Mouse (Mus musculus) CH12.LX (cell line): ENCODE measurements around the gene Rcor2. TPM values are rescaled to one million over a fixed set of nuclear protein-coding genes. Genes with fewer than 3 reads are reported as not detected.

Source experiments
- DNase-seq: peaks from one replicate; pipeline ENCODE4 v3.0.0-alpha.2; 2013; ENCODE audit errors: extremely low read depth
- H3K27ac ChIP-seq: 2 replicates; pipeline ENCODE4 v1.5.1; 2012; ENCODE audit warnings: low read depth, mild to moderate bottlenecking, control low read depth, moderate library complexity; ENCODE audit not compliant: insufficient read depth
- H3K27me3 ChIP-seq: replicated peaks from 2 replicates; pipeline ENCODE3; 2012; ENCODE audit warnings: inconsistent platforms
- H3K36me3 ChIP-seq, 2 experiments: replicated peaks in 1 of 2; 2 replicates each; pipeline versions ENCODE3 to v1.6.1; 2012; ENCODE audit warnings: inconsistent platforms in 1 of 2, low read length in 1 of 2, mild to moderate bottlenecking in 1 of 2, mixed read lengths in 1 of 2, moderate library complexity in 1 of 2; ENCODE audit not compliant: control insufficient read depth in 1 of 2, insufficient read depth in 1 of 2
- H3K4me1 ChIP-seq, 2 experiments: 2 replicates each; pipeline ENCODE4 v1.6.1; 2012; ENCODE audit warnings: inconsistent platforms in 1 of 2, moderate library complexity in 1 of 2; ENCODE audit not compliant: insufficient read depth in 2 of 2, control insufficient read depth in 1 of 2
- H3K4me2 ChIP-seq: 2 replicates; pipeline ENCODE4 v1.6.1; 2012; ENCODE audit warnings: low read depth, mild to moderate bottlenecking, control low read depth; ENCODE audit not compliant: poor library complexity, insufficient read depth, severe bottlenecking
- H3K4me3 ChIP-seq, 3 experiments: fragments of 150-350 bp in 1 of 3; sonication (generic) in 1 of 3; replicated peaks in 1 of 3; 2 replicates each; pipeline versions ENCODE3 to v1.5.1; 2011 to 2012; ENCODE audit warnings: low read depth in 2 of 3, low read length in 2 of 3, mild to moderate bottlenecking in 2 of 3, moderate library complexity in 2 of 3, control low read depth in 1 of 3, improper control_type of control experiment in 1 of 3, inconsistent platforms in 1 of 3, mixed read lengths in 1 of 3; ENCODE audit not compliant: poor library complexity in 1 of 3
- H3K79me2 ChIP-seq: replicated peaks from 2 replicates; pipeline ENCODE4 v1.6.1; 2012; ENCODE audit warnings: mild to moderate bottlenecking, moderate library complexity; ENCODE audit not compliant: control insufficient read depth, poor library complexity, insufficient read depth, severe bottlenecking; ENCODE audit errors: extremely low read depth
- H3K9ac ChIP-seq: 2 replicates; pipeline ENCODE4 v1.6.1; 2012; ENCODE audit warnings: low read depth, mild to moderate bottlenecking, control low read depth, moderate library complexity; ENCODE audit not compliant: insufficient read depth
- H3K9me3 ChIP-seq: replicated peaks from 2 replicates; pipeline ENCODE3; 2012; ENCODE audit warnings: low read length, inconsistent platforms, mixed read lengths
- CHD2 ChIP-seq: IDR thresholded peaks from 2 replicates; pipeline ENCODE4 v1.6.1; 2011; ENCODE audit warnings: low read length, improper control_type of control experiment
- E2F4 ChIP-seq: IDR thresholded peaks from 2 replicates; pipeline ENCODE4 v1.6.1; 2011; ENCODE audit warnings: low read depth, low read length, improper control_type of control experiment; ENCODE audit not compliant: insufficient replicate concordance
- ETS1 ChIP-seq: conservative IDR thresholded peaks from 2 replicates; pipeline ENCODE4 v1.6.1; 2012; ENCODE audit warnings: low read depth, mild to moderate bottlenecking, inconsistent platforms, low read length, improper control_type of control experiment, moderate library complexity
- GABPA ChIP-seq: IDR thresholded peaks from 2 replicates; pipeline ENCODE4 v1.6.1; 2012; ENCODE audit warnings: low read depth, low read length, improper control_type of control experiment, inconsistent platforms; ENCODE audit not compliant: insufficient replicate concordance
- HCFC1 ChIP-seq: IDR thresholded peaks from 2 replicates; pipeline ENCODE4 v1.6.1; 2012; ENCODE audit warnings: low read depth, mild to moderate bottlenecking, inconsistent platforms, low read length, improper control_type of control experiment
- IRF4 ChIP-seq: IDR thresholded peaks from 2 replicates; pipeline ENCODE4 v1.6.1; 2014; ENCODE audit warnings: low read depth, mild to moderate bottlenecking, inconsistent platforms, low read length, improper control_type of control experiment
- MAFK ChIP-seq: IDR thresholded peaks from 2 replicates; pipeline ENCODE4 v1.6.1; 2011; ENCODE audit warnings: low read length, improper control_type of control experiment; ENCODE audit not compliant: insufficient replicate concordance
- MYC ChIP-seq: IDR thresholded peaks from 2 replicates; pipeline ENCODE4 v1.6.1; 2011; ENCODE audit warnings: low read depth, mild to moderate bottlenecking, improper control_type of control experiment, low read length
- NELFE ChIP-seq: IDR thresholded peaks from 2 replicates; pipeline ENCODE4 v1.6.1; 2011; ENCODE audit warnings: low read depth, low read length, improper control_type of control experiment
- SIN3A ChIP-seq: IDR thresholded peaks from 2 replicates; pipeline ENCODE4 v1.6.1; 2012; ENCODE audit warnings: low read length, improper control_type of control experiment, inconsistent platforms
- SMC3 ChIP-seq: IDR thresholded peaks from 2 replicates; pipeline ENCODE4 v1.6.1; 2011; ENCODE audit warnings: low read depth, low read length, improper control_type of control experiment
- TBP ChIP-seq: conservative IDR thresholded peaks from 2 replicates; pipeline ENCODE4 v1.6.1; 2011; ENCODE audit warnings: low read depth, low read length, improper control_type of control experiment
- USF2 ChIP-seq: conservative IDR thresholded peaks from 2 replicates; pipeline ENCODE4 v1.6.1; 2011; ENCODE audit warnings: low read depth, low read length, improper control_type of control experiment
- ZC3H11A ChIP-seq: IDR thresholded peaks from 2 replicates; pipeline ENCODE4 v1.6.1; 2012; ENCODE audit warnings: low read depth, mild to moderate bottlenecking, inconsistent platforms, low read length, improper control_type of control experiment
- dilution Hi-C: fragments of 300-500 bp; cut with MboI; formaldehyde crosslinking; loops from 2 replicates; pipeline ENCODE4 v1.14.3; 2020; ENCODE audit warnings: low sequenced_read_pairs; ENCODE audit not compliant: extremely low pct_unique_long_range_greater_than_20kb, extremely low pct_ligation_motif_present
- in situ Hi-C: fragments of 300-500 bp; cut with MboI; formaldehyde crosslinking; loops from 3 replicates; pipeline ENCODE4 v1.14.3; 2019; ENCODE audit warnings: low sequenced_read_pairs, low pct_ligation_motif_present, low pct_unique_long_range_greater_than_20kb, mixed read lengths
- polyA plus RNA-seq: library from polyadenylated mRNA; unstranded; fragments of >175 nt; gene quantifications from 2 replicates; pipeline ENCODE4 v1.2.1, GENCODE M21; 2012; ENCODE audit warnings: low read depth; ENCODE audit not compliant: insufficient read length
- total RNA-seq, 2 experiments: library from RNA; depleted of rRNA; stranded (reverse); fragments of 300-350 nt in 1 of 2; fragments of >200 nt in 1 of 2; gene quantifications; 2 replicates each; pipeline ENCODE4 v1.2.3; 2012 to 2014

Rcor2 gene
- total and polyA plus RNA-seq, 3 experiments = 9.2 to 28.2 (median 12.0) TPM

GRCm38 (mm10) chr19:7295959-7296358 is 28.8 kb downstream of the Rcor2 start:
- Histone ChIP-seq H3K9me3 (no peaks in the 10 kb centered on the region), H3K9ac (no peak overlapping the region), H3K79me2 (peaks cover 33% of the 10 kb centered on the region), H3K4me3 (no peak overlapping the region), H3K4me2 (peak overlapping the region; percentile 58; the same call in 1 of the 2 replicates), H3K27ac (no peak overlapping the region), H3K36me3 (peaks cover 0 to 55% of the 10 kb centered on the region in 2 experiments), H3K27me3 (no peaks in the 10 kb centered on the region), H3K4me1 (peaks cover 18 to 48% of the 10 kb centered on the region in 2 experiments)
- dilution Hi-C loops (no loop called here), in situ Hi-C loops (no loop called here)
- TF ChIP-seq TBP (no peak), SIN3A (no peak), GABPA (no peak)
- no peak for DNase-seq

GRCm38 (mm10) chr19:7299052-7299451 is 31.9 kb downstream of the Rcor2 start:
- TF ChIP-seq SMC3 (no peak), CHD2 (no peak), E2F4 (no peak)
- TF ChIP-seq, all 38 proteins: peak for 0
- H3K9ac ChIP-seq = no peak overlapping the region
- no peak overlapping the region for H3K4me2 ChIP-seq
- peaks cover 0 to 61% of the 10 kb centered on the region in 2 experiments for H3K36me3 ChIP-seq
- H3K9me3 ChIP-seq = no peaks in the 10 kb centered on the region
- H3K4me1 ChIP-seq = peaks cover 8 to 47% of the 10 kb centered on the region in 2 experiments
- dilution Hi-C loops (no loop called here), in situ Hi-C loops (no loop called here)
- H3K4me3 ChIP-seq = no peak overlapping the region
- peaks cover 14% of the 10 kb centered on the region for H3K79me2 ChIP-seq
- no peaks in the 10 kb centered on the region for H3K27me3 ChIP-seq
- DNase-seq = no peak
- H3K27ac ChIP-seq = no peak overlapping the region

- Histone ChIP-seq H3K4me3 (no peak overlapping the region), H3K36me3 (peaks cover 0 to 63% of the 10 kb centered on the region in 2 experiments), H3K9me3 (no peaks in the 10 kb centered on the region), H3K9ac (no peak overlapping the region), H3K27me3 (no peaks in the 10 kb centered on the region), H3K79me2 (peaks cover 3% of the 10 kb centered on the region), H3K4me1 (peaks cover 5 to 41% of the 10 kb centered on the region in 2 experiments), H3K27ac (no peak overlapping the region), H3K4me2 (no peak overlapping the region)
- dilution Hi-C loops = no loop called here
- DNase-seq = no peak
- in situ Hi-C loops = no loop called here
- TF ChIP-seq HCFC1 (no peak), NELFE (no peak), MYC (no peak), ETS1 (no peak), ZC3H11A (no peak), IRF4 (no peak), SMC3 (no peak), GABPA (no peak), USF2 (no peak), MAFK (no peak)
Measured at GRCm38 (mm10) chr19:7300078-7300477, 33.0 kb downstream of the Rcor2 start.
